Mouse (Mus musculus): ENCODE data around the gene Gabrb1.

DNA sequence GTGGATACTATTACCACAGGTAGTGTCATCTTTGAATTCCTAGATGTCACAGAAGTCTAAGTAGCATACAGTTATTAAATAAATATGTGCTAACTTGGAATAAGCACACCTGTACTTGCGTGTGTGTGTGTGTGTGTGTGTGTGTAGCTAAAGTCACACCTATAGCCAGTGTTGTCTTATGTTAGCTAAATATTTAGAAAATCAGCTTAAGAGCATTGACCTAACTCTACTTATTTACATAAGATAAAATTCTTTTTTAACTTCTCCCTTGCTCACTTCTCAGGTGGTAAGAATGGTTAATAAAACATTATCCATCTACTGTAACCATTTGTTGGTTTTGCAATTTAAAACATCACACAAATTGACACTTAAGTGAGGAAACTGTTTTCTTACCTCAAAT, 256.1 kb downstream of the Gabrb1 start:
- TF ChIP-seq HCFC1 (IDR thresholded peaks at IDR 0.05; ENCODE audit: borderline replicate concordance, insufficient read depth, low read length) (no peak), ZC3H11A (IDR thresholded peaks at IDR 0.05; ENCODE audit: borderline replicate concordance, low read depth, low read length) (no peak), CHD2 (IDR thresholded peaks at IDR 0.05; ENCODE audit: low read depth, low read length) (no peak), MAFK (IDR thresholded peaks at IDR 0.05; ENCODE audit: insufficient read depth, low read depth, low read length) (no peak)

Data from ES-E14 (cell line).